Mouse (Mus musculus) lung, adult 2 months (tissue): ENCODE results near the gene Adipor2.

Experiments used
- CTCF ChIP-seq: fragments of 200-500 bp; IDR thresholded peaks from 2 replicates; pipeline ENCODE4 v1.5.1; 2011; ENCODE audit warnings: mild to moderate bottlenecking, low read length, control low read depth; ENCODE audit not compliant: insufficient read depth
- POLR2A ChIP-seq: fragments of 200-500 bp; IDR thresholded peaks from 2 replicates; pipeline ENCODE4 v1.6.1; 2011; ENCODE audit warnings: low read depth, mild to moderate bottlenecking, control low read depth, low read length, borderline replicate concordance; ENCODE audit errors: extremely low read depth

DNA sequence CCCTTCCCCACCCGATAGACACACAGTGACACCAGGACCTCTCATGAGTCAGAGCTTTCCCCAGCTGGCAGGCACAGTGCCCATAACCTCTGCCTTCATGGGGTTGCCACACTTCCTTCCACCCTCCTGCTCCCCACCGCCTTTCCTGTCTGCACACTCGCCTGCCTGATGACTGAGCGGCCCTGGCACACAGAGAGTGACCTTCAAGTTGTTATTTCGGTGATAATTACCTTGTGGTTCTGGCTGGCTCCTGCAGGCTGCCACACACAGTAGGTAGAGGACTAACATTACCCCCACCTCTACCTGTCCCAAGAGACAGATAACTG lies 21.2 kb downstream of the Adipor2 start:
- TF ChIP-seq POLR2A (no peak), CTCF (no peak)
